Mouse (Mus musculus) liver, embryonic 15.5 days (tissue): ENCODE measurements around the gene Gm20388. TPM values are rescaled to one million over a fixed set of nuclear protein-coding genes. Genes with fewer than 3 reads are reported as not detected.

Experiments used
- ATAC-seq: fragments of 200-750 bp; cut with Nextera tagmentation; 2 replicates; pipeline ENCODE4 v1.8.0; 2017; ENCODE audit warnings: moderate number of reproducible peaks, mild to moderate bottlenecking, moderate library complexity; ENCODE audit not compliant: insufficient read depth
- H3K27ac ChIP-seq: fragments of 300-500 bp; sonication (generic); replicated peaks from 2 replicates; pipeline ENCODE4 v1.5.1; 2015; ENCODE audit warnings: mild to moderate bottlenecking, inconsistent platforms
- H3K27me3 ChIP-seq: fragments of 300-500 bp; sonication (generic); 2 replicates; pipeline ENCODE4 v1.6.1; 2015; ENCODE audit warnings: mild to moderate bottlenecking, inconsistent platforms
- H3K36me3 ChIP-seq: fragments of 300-500 bp; sonication (generic); replicated peaks from 2 replicates; pipeline ENCODE4 v1.6.1; 2015; ENCODE audit warnings: moderate library complexity, mild to moderate bottlenecking, inconsistent platforms
- H3K4me1 ChIP-seq: fragments of 300-500 bp; sonication (generic); replicated peaks from 2 replicates; pipeline ENCODE4 v1.6.1; 2015; ENCODE audit warnings: inconsistent platforms
- H3K4me2 ChIP-seq: fragments of 300-500 bp; sonication (generic); 2 replicates; pipeline ENCODE4 v1.6.1; 2015; ENCODE audit warnings: moderate library complexity, mild to moderate bottlenecking, inconsistent platforms
- H3K4me3 ChIP-seq: fragments of 300-500 bp; sonication (generic); replicated peaks from 2 replicates; pipeline ENCODE4 v1.5.1; 2015; ENCODE audit warnings: mild to moderate bottlenecking, inconsistent platforms
- H3K9ac ChIP-seq: fragments of 300-500 bp; sonication (generic); 2 replicates; pipeline ENCODE4 v1.6.1; 2015; ENCODE audit warnings: moderate library complexity, mild to moderate bottlenecking, inconsistent platforms
- H3K9me3 ChIP-seq: fragments of 300-500 bp; sonication (generic); replicated peaks from 2 replicates; pipeline ENCODE4 v1.6.1; 2016; ENCODE audit warnings: inconsistent platforms
- WGBS: fragments of 180-500 bp; shearing (Covaris S2); methylation state at CpG from one replicate; pipeline ENCODE4 v1.1.7; 2015; ENCODE audit warnings: mixed read lengths; ENCODE audit not compliant: insufficient replicate concordance; 5-methylcytosine and 5-hydroxymethylcytosine counted together
- polyA plus RNA-seq: library from polyadenylated mRNA; unstranded; fragments of >200 nt; fragmentation: Nextera tagmentation; extraction: Ambion mirVana; gene quantifications from 2 replicates; pipeline ENCODE4 v1.2.1, GENCODE M21; 2015

The Gm20388 gene
- polyA plus RNA-seq, 1 experiment from 2014 or later, result not detected

- H3K4me2 ChIP-seq, result peak overlapping the region; percentile 3; the same call in 1 of the 2 replicates
These were observed 2393.4 kb downstream of the Gm20388 start for GRCm38 (mm10) chr8:122304058-122304457.

DNA sequence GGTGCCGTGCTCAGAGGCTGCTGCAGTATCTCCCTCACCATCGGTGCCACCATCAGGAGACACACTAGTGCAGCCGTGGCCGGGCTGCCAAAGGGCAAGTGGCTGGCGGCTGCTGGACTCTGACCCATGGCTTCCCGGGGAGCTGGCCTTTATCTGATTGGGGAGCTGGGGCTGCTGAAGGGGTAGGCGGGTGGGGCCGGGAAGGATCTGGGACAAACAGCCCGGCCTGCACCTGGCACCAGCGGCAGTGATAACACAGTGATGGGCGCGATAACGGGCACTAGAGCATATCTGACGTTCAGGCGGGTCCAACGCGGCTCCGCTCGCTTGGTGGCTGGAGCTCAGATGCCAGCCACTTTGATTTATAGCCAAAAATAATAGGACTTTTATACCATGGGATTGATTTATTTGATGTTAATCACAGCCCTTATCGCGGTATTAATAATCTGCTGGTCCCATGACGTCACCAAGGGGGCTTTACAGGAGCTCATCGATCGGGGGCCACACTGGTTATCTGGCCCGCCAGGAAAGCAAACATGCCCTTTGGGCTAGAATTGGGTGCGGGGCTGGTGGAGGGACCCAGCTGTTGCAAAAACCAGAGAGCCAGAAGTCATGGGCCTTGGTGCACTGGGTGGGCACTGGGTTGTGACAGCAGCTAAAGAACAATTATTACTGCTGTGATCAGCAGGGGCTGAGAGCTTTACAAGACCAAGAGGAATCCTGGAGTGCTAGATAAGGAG lies 2396.2 kb downstream of the Gm20388 start:
- H3K27me3 ChIP-seq, result no peaks in the 10 kb centered on the region
- H3K9me3 ChIP-seq, result no peaks in the 10 kb centered on the region
- peaks cover 100% of the 10 kb centered on the region for H3K4me1 ChIP-seq
- ATAC-seq, result peak; percentile 4
- peak overlapping the region; percentile 71 for H3K4me2 ChIP-seq
- 18% methylated on average over 26 of the region's 26 CpGs for WGBS
- H3K9ac ChIP-seq, result peak overlapping the region; percentile 48
- H3K4me3 ChIP-seq, result peak overlapping the region; percentile 22; the same call in 1 of the 2 replicates
- peak overlapping the region; percentile 95 for H3K27ac ChIP-seq
- H3K36me3 ChIP-seq, result peaks cover 94% of the 10 kb centered on the region

More at GRCm38 (mm10) chr8:122304058-122304457, 2393.4 kb downstream of the Gm20388 start:
- Histone ChIP-seq H3K27me3 (no peaks in the 10 kb centered on the region), H3K9me3 (no peaks in the 10 kb centered on the region), H3K9ac (0 out of 2 replicates have a peak overlapping the region, but pooled peaks have one; percentile 37), H3K4me1 (peaks cover 100% of the 10 kb centered on the region), H3K36me3 (peaks cover 96% of the 10 kb centered on the region), H3K4me3 (no peak overlapping the region), H3K27ac (peak overlapping the region; percentile 95)
- ATAC-seq, result peak; percentile 25
- WGBS, result 8% methylated on average over 3 of the region's 3 CpGs

- peaks cover 93% of the 10 kb centered on the region for H3K36me3 ChIP-seq
- peak overlapping the region; percentile 95 for H3K27ac ChIP-seq
- H3K4me1 ChIP-seq, result peaks cover 100% of the 10 kb centered on the region
- H3K4me2 ChIP-seq, result peak overlapping the region; percentile 71
- no peak overlapping the region for H3K4me3 ChIP-seq
- H3K9me3 ChIP-seq, result no peaks in the 10 kb centered on the region
- WGBS, result 77% methylated on average over 8 of the region's 8 CpGs
- no peaks in the 10 kb centered on the region for H3K27me3 ChIP-seq
- ATAC-seq, result no peak
- H3K9ac ChIP-seq, result peak overlapping the region; percentile 65; the same call in 1 of the 2 replicates
These were observed 2397.2 kb downstream of the Gm20388 start for GRCm38 (mm10) chr8:122307836-122308235.

DNA sequence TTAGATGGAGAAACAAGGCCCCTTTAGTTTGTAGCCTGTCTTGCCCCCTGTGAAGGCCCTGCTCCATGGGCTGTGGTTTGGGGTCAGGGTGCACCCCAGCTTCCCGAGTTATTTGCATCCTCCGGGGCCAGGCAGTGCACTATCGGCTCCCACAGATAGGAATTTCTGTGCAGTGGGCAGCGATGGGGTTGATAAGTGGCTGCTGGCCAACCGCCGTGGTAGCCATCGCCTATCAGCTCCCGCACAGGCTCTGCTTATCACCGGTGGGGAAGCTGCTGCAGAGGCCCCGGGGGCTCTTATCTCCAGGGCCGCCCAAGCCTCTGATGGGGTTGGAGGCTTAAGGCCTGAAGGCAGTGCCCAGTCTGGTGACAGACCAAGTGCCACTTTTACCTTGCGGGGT lies 2398.6 kb downstream of the Gm20388 start:
- H3K36me3 ChIP-seq, result peaks cover 96% of the 10 kb centered on the region
- peak overlapping the region; percentile 65 for H3K9ac ChIP-seq
- H3K4me1 ChIP-seq, result peaks cover 100% of the 10 kb centered on the region
- WGBS, result 5% methylated on average over 12 of the region's 12 CpGs
- peak; percentile 90 for ATAC-seq
- H3K27me3 ChIP-seq, result no peaks in the 10 kb centered on the region
- peak overlapping the region; percentile 95 for H3K27ac ChIP-seq
- peak overlapping the region; percentile 71 for H3K4me2 ChIP-seq
- peak overlapping the region; percentile 32 for H3K4me3 ChIP-seq
- no peaks in the 10 kb centered on the region for H3K9me3 ChIP-seq

GRCm38 (mm10) chr8:122311115-122311514 lies 2400.5 kb downstream of the Gm20388 start:
- Histone ChIP-seq H3K4me3 (no peak overlapping the region), H3K36me3 (peaks cover 97% of the 10 kb centered on the region), H3K9ac (peak overlapping the region; percentile 62), H3K4me2 (peak overlapping the region; percentile 71), H3K4me1 (peaks cover 100% of the 10 kb centered on the region), H3K27me3 (no peaks in the 10 kb centered on the region), H3K27ac (peak overlapping the region; percentile 95), H3K9me3 (no peaks in the 10 kb centered on the region)
- WGBS, result 61% methylated on average over 2 of the region's 2 CpGs
- no peak for ATAC-seq

DNA sequence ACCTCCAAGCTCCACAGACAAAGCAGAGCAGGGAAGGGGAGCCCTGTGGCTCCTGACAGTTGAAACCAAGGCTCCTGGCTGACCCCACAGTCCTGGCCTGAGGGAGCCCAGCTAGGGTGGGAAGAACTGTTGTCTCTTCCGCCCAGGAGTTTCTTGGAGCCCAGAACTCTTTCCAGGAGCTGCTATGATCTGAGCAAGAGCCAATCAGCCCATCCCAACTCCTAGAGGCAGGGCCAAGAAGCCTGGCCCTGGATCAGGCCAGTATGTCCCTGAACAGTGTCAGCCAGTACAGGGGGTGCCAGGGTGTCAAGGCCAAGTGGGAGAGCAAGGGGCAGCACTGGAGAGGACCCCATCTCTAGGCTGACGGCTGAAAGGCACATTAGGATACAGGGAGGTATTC lies 2401.9 kb downstream of the Gm20388 start:
- Histone ChIP-seq H3K27me3 (no peaks in the 10 kb centered on the region), H3K4me2 (peak overlapping the region; percentile 56), H3K4me3 (peak overlapping the region; percentile 24; the same call in 1 of the 2 replicates), H3K27ac (peak overlapping the region; percentile 95), H3K36me3 (peaks cover 97% of the 10 kb centered on the region), H3K9me3 (no peaks in the 10 kb centered on the region), H3K4me1 (peaks cover 100% of the 10 kb centered on the region), H3K9ac (peak overlapping the region; percentile 62)
- 41% methylated on average over 2 of the region's 2 CpGs for WGBS
- ATAC-seq, result no peak

- ATAC-seq, result peak; percentile 39
- H3K9ac ChIP-seq, result peak overlapping the region; percentile 62
These were observed 2402.7 kb downstream of the Gm20388 start for GRCm38 (mm10) chr8:122313310-122313709.

GRCm38 (mm10) chr8:122314899-122315496 lies 2404.4 kb downstream of the Gm20388 start:
- Histone ChIP-seq H3K9ac (peak overlapping the region; percentile 31), H3K27ac (peak overlapping the region; percentile 95), H3K27me3 (no peaks in the 10 kb centered on the region), H3K9me3 (no peaks in the 10 kb centered on the region), H3K4me1 (peaks cover 100% of the 10 kb centered on the region), H3K4me2 (peak overlapping the region; percentile 43), H3K4me3 (no peak overlapping the region), H3K36me3 (peaks cover 96% of the 10 kb centered on the region)
- WGBS, result 20% methylated on average over 13 of the region's 13 CpGs
- no peak for ATAC-seq

More at GRCm38 (mm10) chr8:122313310-122313709, 2402.7 kb downstream of the Gm20388 start:
- peak overlapping the region; percentile 24 for H3K4me3 ChIP-seq
- no peaks in the 10 kb centered on the region for H3K27me3 ChIP-seq
- H3K36me3 ChIP-seq, result peaks cover 97% of the 10 kb centered on the region
- 10% methylated on average over 12 of the region's 12 CpGs for WGBS
- H3K4me2 ChIP-seq, result peak overlapping the region; percentile 56
- no peaks in the 10 kb centered on the region for H3K9me3 ChIP-seq
- H3K27ac ChIP-seq, result peak overlapping the region; percentile 95
- H3K4me1 ChIP-seq, result peaks cover 100% of the 10 kb centered on the region

DNA sequence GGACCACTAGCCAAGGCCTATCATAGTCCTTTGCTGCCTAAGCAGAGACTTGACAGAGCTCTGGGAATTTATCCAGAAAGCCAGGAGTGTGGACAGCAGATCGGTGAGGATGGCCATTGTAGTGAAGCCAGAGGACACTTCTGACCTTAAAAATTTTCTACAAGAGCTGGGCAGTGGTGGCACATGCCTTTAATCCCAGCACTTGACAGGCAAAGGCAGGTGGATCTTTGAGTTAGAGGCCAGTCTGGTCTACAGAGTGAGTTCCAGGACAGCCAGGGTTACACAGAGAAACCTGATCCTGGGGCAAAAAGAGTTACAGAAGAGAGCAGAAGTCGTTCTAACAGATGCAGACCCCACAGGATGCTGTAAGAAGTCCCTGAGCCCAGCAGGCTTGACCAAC lies 2405.8 kb downstream of the Gm20388 start:
- Histone ChIP-seq H3K27me3 (no peaks in the 10 kb centered on the region), H3K4me3 (no peak overlapping the region), H3K27ac (peak overlapping the region; percentile 95), H3K9ac (peak overlapping the region; percentile 71; the same call in 1 of the 2 replicates), H3K36me3 (peaks cover 94% of the 10 kb centered on the region), H3K4me1 (peaks cover 100% of the 10 kb centered on the region), H3K9me3 (no peaks in the 10 kb centered on the region), H3K4me2 (no peak overlapping the region)
- 57% methylated on average over 2 of the region's 2 CpGs for WGBS
- no peak for ATAC-seq

DNA sequence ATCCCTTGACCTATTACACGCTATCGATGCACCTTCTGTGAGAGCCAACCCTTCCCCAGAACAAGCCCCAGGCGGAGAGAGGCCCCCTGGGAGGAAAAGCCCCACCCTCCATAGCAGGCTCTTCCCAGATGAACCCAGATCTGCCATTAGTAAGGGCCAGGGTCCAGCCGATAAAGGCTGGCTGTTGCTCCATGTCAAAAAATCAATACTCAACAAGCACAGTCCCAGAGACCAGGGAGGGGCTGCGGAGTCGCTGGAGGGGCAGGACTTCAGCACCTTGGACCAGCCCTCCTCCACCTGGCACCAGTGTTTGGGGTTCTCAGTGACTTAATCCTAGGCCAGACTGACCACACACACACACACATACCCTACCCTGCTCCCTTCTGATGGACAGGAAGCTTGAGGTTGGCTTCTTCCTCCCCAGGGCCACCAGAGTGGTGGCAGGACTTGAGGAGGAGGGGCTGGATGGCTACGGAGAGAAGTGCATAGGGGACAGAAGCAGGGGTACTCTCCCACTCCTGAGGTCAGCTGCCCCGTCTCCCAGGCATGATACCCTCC lies 2407.4 kb downstream of the Gm20388 start:
- H3K36me3 ChIP-seq, result peaks cover 89% of the 10 kb centered on the region
- H3K9me3 ChIP-seq, result no peaks in the 10 kb centered on the region
- peak overlapping the region; percentile 95 for H3K27ac ChIP-seq
- peak overlapping the region; percentile 67 for H3K4me2 ChIP-seq
- peak overlapping the region; percentile 71 for H3K9ac ChIP-seq
- no peak for ATAC-seq
- WGBS, result 9% methylated on average over 8 of the region's 8 CpGs
- no peak overlapping the region for H3K4me3 ChIP-seq
- H3K4me1 ChIP-seq, result peaks cover 100% of the 10 kb centered on the region
- H3K27me3 ChIP-seq, result no peaks in the 10 kb centered on the region
